Comparison of ENCODE assay signal across 20 mouse cellular contexts in the genomic region with DNA sequence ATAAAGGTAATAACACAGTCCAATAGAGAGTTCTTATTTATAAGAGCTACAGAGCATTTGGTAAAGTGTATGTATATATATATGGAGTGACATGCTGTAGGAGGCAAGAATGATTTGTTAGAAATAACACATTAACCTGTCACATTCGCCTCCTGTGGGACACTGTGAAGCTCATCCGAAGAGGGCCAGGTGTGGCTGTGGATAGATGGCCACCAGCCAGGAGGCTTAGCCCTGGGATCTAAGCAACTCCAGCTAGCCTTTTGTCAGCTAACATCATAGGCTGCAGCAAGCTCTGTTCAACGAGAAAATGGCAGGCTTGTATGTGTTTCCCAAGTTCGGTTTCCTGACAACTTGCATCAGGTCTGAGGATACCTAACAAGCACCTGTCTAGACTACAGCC. TPM values are rescaled to one million over a fixed set of nuclear protein-coding genes. Genes with fewer than 3 reads are reported as not detected.
DNase-seq lines count a peak whose midpoint lies in the region.
"Had no signal": no experiment of that assay in that cellular context is flagged by ENCODE, and none has a peak within 500 bp of the region (broad histone marks: within the 10 kb centered on the region; RNA-seq: fewer than 3 reads in every experiment).

No protein-coding gene starts in this region.

- peak; percentile 42 for DNase-seq in left cerebral cortex, postnatal 4 days
- DNase-seq in left cerebral cortex, postnatal 14 days (ENCODE audit: low spot score in 2 of 2): no peak
- DNase-seq in cerebellum, adult 18-20 months: peak; percentile 40 to 46
- peak; percentile 30 for DNase-seq in cerebellum, adult 9-11 months
- no peak for DNase-seq in urinary bladder, adult 2 months (ENCODE audit: low spot score)
- no peak for DNase-seq in heart, adult 11 months
- no peak for DNase-seq in Muller cell, postnatal 12 days (ENCODE audit: inconsistent ontology term)
- DNase-seq: adrenal gland, postnatal 10 days; B cell, adult 2 months; forebrain, postnatal 0 days; gastrocnemius, postnatal 10 days; kidney, adult 2 months; kidney, postnatal 36 days; liver; lung, adult 2 months; lung, postnatal 10 days; retina, postnatal 1 day; right cerebral cortex, postnatal 14 days; thymus, postnatal 4 days had no signal

- intact Hi-C loops in left cerebral cortex, postnatal 4 days (cut with DNase I): no loop called here
- intact Hi-C loops in left cerebral cortex, postnatal 14 days (cut with DNase I): no loop called here

RNA-seq across cellular contexts. Expression of gene Ryr3, which starts 48.8 kb away (rescaled TPM):
- total RNA-seq in left cerebral cortex, postnatal 4 days (2021): 10 to 100 TPM; 43.7 to 47.5 TPM
- total RNA-seq in left cerebral cortex, postnatal 14 days (2021): 10 to 100 TPM; 29.7 to 34.7 TPM
- 15.1 and 18.7 TPM in 2 replicates for polyA plus RNA-seq in urinary bladder, adult 2 months (2012; rRNA removed)
- polyA plus RNA-seq: macrophage had no signal

Comparison
In these comparisons a context has a peak if more than half of its experiments do, and no peak if none do; other contexts are left out.
1. DNase-seq: peak in left cerebral cortex, postnatal 4 days (single experiment), cerebellum, adult 18-20 months (2 of 2) and cerebellum, adult 9-11 months (single experiment); none in left cerebral cortex, postnatal 14 days (0 of 2), urinary bladder, adult 2 months (single experiment), heart, adult 11 months (single experiment) and Muller cell, postnatal 12 days (single experiment).